Mouse (Mus musculus): Measurements from ENCODE around the gene Dnajb5. TPM values are rescaled to one million over a fixed set of nuclear protein-coding genes. Genes with fewer than 3 reads are reported as not detected.

The Dnajb5 gene
- polyA plus RNA-seq, 1 experiment = 176 TPM

GRCm38 (mm10) chr4:42915966-42916365, 33.6 kb upstream of the Dnajb5 start:
- H3K27ac ChIP-seq (ENCODE audit: insufficient read depth, low read depth, low read length) = 0 out of 2 replicates have a peak overlapping the region, but pooled peaks have one; percentile 30
- H3K4me1 ChIP-seq (ENCODE audit: control insufficient read depth, insufficient read depth, low read length) = peaks cover 12% of the 10 kb centered on the region
- H3K4me3 ChIP-seq (ENCODE audit: insufficient read depth, low read depth, low read length) = no peak overlapping the region
- 98% methylated on average over 1 of the region's 1 CpGs for WGBS
- TF ChIP-seq CTCF (IDR thresholded peaks at IDR 0.05; ENCODE audit: insufficient read depth, low read depth, low read length) (no peak), POLR2A (IDR thresholded peaks at IDR 0.05; ENCODE audit: insufficient read depth, low read depth, low read length) (no peak)

- Histone ChIP-seq H3K27ac (ENCODE audit: insufficient read depth, low read depth, low read length) (peak within 1 kb of the TSS; percentile 30), H3K4me3 (ENCODE audit: insufficient read depth, low read depth, low read length) (peak within 1 kb of the TSS; percentile 77), H3K4me1 (ENCODE audit: control insufficient read depth, insufficient read depth, low read length) (peaks cover 12% of the 10 kb centered on the region)
- peak; percentile 38; the same call in 1 of the 2 replicates for TF ChIP-seq POLR2A (IDR thresholded peaks at IDR 0.05; ENCODE audit: insufficient read depth, low read depth, low read length)
- TF ChIP-seq CTCF (IDR thresholded peaks at IDR 0.05; ENCODE audit: insufficient read depth, low read depth, low read length) = no peak
- 8% methylated on average over 90 of the region's 90 CpGs for WGBS
Observed at GRCm38 (mm10) chr4:42916617-42917401, 32.8 kb upstream of the Dnajb5 start, which contains the start of gene Phf24. Gene Phf24 (plus strand): TSS chr4:42916660.

DNA sequence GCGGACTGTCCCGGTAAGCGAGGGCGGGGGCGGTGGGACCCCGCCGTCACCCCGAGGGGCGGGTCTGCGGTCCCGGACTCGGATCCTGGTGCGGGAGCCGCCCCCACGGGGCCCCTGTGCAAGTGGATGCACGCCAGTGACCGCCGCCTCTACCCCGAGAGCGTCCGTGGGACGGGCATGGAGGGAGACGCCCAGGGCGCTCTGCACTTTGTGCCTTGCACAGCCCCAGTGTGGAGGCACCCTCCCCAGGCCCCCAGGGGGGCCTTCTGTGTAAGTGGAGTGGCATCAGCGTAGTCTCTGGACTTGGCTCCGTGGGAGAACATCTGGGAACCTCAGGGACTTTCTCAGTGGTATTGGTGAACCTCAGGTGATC, 32.2 kb upstream of the Dnajb5 start:
- 3% methylated on average over 26 of the region's 26 CpGs for WGBS
- peak overlapping the region; percentile 77 for H3K4me3 ChIP-seq (ENCODE audit: insufficient read depth, low read depth, low read length)
- peaks cover 12% of the 10 kb centered on the region for H3K4me1 ChIP-seq (ENCODE audit: control insufficient read depth, insufficient read depth, low read length)
- 0 out of 2 replicates have a peak overlapping the region, but pooled peaks have one; percentile 9 for H3K27ac ChIP-seq (ENCODE audit: insufficient read depth, low read depth, low read length)
- TF ChIP-seq POLR2A (IDR thresholded peaks at IDR 0.05; ENCODE audit: insufficient read depth, low read depth, low read length) (peak; percentile 5; the same call in 1 of the 2 replicates), CTCF (IDR thresholded peaks at IDR 0.05; ENCODE audit: insufficient read depth, low read depth, low read length) (no peak)

DNA sequence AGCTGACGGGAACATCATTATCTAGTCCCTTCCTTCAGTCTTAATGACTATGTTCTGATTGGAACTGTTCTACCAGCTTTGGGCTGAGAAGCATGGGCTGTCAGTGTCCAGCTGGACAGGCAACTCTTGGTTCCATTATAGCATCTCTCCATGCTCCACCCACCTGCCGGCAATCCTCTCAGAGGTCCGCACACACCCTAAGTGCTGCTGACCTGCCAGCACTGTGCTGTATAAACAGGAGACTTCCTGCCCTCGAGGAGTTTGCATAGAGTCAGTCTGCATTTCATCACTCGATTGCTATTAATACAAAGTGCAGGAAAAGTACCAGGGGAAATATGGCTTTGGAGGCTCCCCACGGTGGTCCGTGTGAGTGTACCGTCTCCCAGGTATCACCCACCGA, 28.9 kb upstream of the Dnajb5 start:
- WGBS = 76% methylated on average over 9 of the region's 9 CpGs
- Histone ChIP-seq H3K4me1 (ENCODE audit: control insufficient read depth, insufficient read depth, low read length) (peaks cover 14% of the 10 kb centered on the region), H3K4me3 (ENCODE audit: insufficient read depth, low read depth, low read length) (no peak overlapping the region), H3K27ac (ENCODE audit: insufficient read depth, low read depth, low read length) (no peak overlapping the region)
- TF ChIP-seq CTCF (IDR thresholded peaks at IDR 0.05; ENCODE audit: insufficient read depth, low read depth, low read length) (no peak), POLR2A (IDR thresholded peaks at IDR 0.05; ENCODE audit: insufficient read depth, low read depth, low read length) (no peak)

DNA sequence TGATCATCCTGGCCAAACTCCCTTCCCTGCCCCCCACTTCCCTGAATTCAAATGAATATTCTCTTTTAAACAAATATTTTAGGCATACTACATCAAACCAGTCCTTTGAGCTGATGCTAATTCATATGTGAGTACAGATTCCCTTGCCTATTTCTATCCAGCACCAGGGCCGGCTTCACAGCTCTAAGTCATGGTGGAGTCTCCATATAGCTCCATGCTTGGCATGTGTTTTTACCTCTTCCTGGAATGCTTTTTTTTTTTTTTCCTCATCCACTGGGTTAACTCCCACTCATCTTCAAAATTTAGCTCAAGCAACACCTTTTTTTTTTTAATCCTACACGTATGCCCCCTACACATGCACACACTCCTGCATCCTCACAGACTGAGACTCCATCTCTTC, 28.1 kb upstream of the Dnajb5 start:
- Histone ChIP-seq H3K4me3 (ENCODE audit: insufficient read depth, low read depth, low read length) (no peak overlapping the region), H3K4me1 (ENCODE audit: control insufficient read depth, insufficient read depth, low read length) (peaks cover 12% of the 10 kb centered on the region), H3K27ac (ENCODE audit: insufficient read depth, low read depth, low read length) (no peak overlapping the region)
- WGBS = 59% methylated on average over 2 of the region's 2 CpGs
- TF ChIP-seq POLR2A (IDR thresholded peaks at IDR 0.05; ENCODE audit: insufficient read depth, low read depth, low read length) (no peak), CTCF (IDR thresholded peaks at IDR 0.05; ENCODE audit: insufficient read depth, low read depth, low read length) (no peak)

DNA sequence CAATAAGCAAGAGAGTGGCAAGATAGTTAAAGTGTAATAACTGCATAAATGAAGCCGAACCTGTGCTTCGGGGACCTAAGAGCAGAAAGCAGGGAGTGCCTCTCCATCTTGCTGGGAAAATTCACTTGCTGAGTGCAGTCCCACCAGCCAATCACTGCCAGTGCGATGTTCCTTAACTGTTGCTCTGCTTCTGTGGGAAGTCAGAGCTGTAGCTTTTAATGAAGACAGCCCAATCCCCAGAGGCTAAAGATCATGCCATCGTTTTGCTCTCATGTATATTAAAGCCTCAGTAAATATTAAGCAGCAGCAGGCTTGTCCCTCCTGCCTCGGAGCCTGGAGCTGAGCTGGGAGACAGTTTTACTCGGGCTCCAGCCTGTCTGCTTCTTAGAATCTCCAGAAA, 27.6 kb upstream of the Dnajb5 start:
- no peak for TF ChIP-seq CTCF (IDR thresholded peaks at IDR 0.05; ENCODE audit: insufficient read depth, low read depth, low read length)
- TF ChIP-seq POLR2A (IDR thresholded peaks at IDR 0.05; ENCODE audit: insufficient read depth, low read depth, low read length) = no peak
- H3K4me1 ChIP-seq (ENCODE audit: control insufficient read depth, insufficient read depth, low read length) = peaks cover 12% of the 10 kb centered on the region
- no peak overlapping the region for H3K4me3 ChIP-seq (ENCODE audit: insufficient read depth, low read depth, low read length)
- H3K27ac ChIP-seq (ENCODE audit: insufficient read depth, low read depth, low read length) = no peak overlapping the region
- WGBS = 69% methylated on average over 6 of the region's 6 CpGs

- H3K4me1 ChIP-seq (ENCODE audit: control insufficient read depth, insufficient read depth, low read length) = peaks cover 8% of the 10 kb centered on the region
- H3K27ac ChIP-seq (ENCODE audit: insufficient read depth, low read depth, low read length) = no peak overlapping the region
- WGBS = 90% methylated on average over 8 of the region's 8 CpGs
- no peak overlapping the region for H3K4me3 ChIP-seq (ENCODE audit: insufficient read depth, low read depth, low read length)
- TF ChIP-seq POLR2A (IDR thresholded peaks at IDR 0.05; ENCODE audit: insufficient read depth, low read depth, low read length) = no peak
- TF ChIP-seq CTCF (IDR thresholded peaks at IDR 0.05; ENCODE audit: insufficient read depth, low read depth, low read length) = no peak
Observed at GRCm38 (mm10) chr4:42922461-42922860, 27.2 kb upstream of the Dnajb5 start.

GRCm38 (mm10) chr4:42924095-42924710, 25.4 kb upstream of the Dnajb5 start:
- WGBS = 72% methylated on average over 13 of the region's 13 CpGs
- Histone ChIP-seq H3K27ac (ENCODE audit: insufficient read depth, low read depth, low read length) (no peak overlapping the region), H3K4me1 (ENCODE audit: control insufficient read depth, insufficient read depth, low read length) (0 out of 2 replicates have a peak, but pooled peaks cover 2% of the 10 kb centered on the region), H3K4me3 (ENCODE audit: insufficient read depth, low read depth, low read length) (no peak overlapping the region)
- TF ChIP-seq CTCF (IDR thresholded peaks at IDR 0.05; ENCODE audit: insufficient read depth, low read depth, low read length) (no peak), POLR2A (IDR thresholded peaks at IDR 0.05; ENCODE audit: insufficient read depth, low read depth, low read length) (no peak)

DNA sequence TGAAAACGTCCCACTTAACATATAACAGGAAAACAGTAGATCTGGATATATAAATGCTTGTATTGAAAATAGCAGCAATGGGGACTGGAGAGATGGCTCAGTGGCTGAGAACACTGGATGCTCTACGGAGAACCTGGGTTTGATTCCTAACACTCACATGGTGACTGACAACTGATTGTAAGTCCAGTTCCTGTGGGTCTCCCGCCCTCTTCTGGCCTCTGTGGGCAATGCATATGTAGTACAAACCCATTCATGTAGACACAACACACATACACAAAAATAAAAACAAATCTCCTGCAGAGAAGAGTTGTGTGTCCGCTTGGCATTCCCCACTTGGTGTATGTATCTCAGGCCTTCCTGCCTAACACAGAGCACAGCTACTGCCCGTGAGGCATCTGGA, 21.4 kb upstream of the Dnajb5 start:
- Histone ChIP-seq H3K4me3 (ENCODE audit: insufficient read depth, low read depth, low read length) (no peak overlapping the region), H3K27ac (ENCODE audit: insufficient read depth, low read depth, low read length) (no peak overlapping the region), H3K4me1 (ENCODE audit: control insufficient read depth, insufficient read depth, low read length) (peaks cover 11% of the 10 kb centered on the region)
- TF ChIP-seq CTCF (IDR thresholded peaks at IDR 0.05; ENCODE audit: insufficient read depth, low read depth, low read length) (no peak), POLR2A (IDR thresholded peaks at IDR 0.05; ENCODE audit: insufficient read depth, low read depth, low read length) (no peak)
- 92% methylated on average over 5 of the region's 5 CpGs for WGBS
